Mouse (Mus musculus): ENCODE data around the gene Zfp106. TPM values are rescaled to one million over a fixed set of nuclear protein-coding genes. Genes with fewer than 3 reads are reported as not detected.
A peak's percentile ranks its signal among the peaks of the same experiment; 100 is the strongest.
"Not testable (repeated sequence)": the region's sequence is repeated elsewhere in the genome, so short reads cannot be mapped to it uniquely, and the experiment has no call there.

Gene Zfp106
- 100 to 1,000 TPM; 170 to 171 TPM for total RNA-seq (2021)
- long read RNA-seq, experiment 1, full-length matches to known transcripts = 4 of 92 reads
- long read RNA-seq, experiment 1, partial matches to known transcripts = 33 of 92 reads
- long read RNA-seq, experiment 1, other reads (novel, unspliced or antisense) = 55 of 92 reads
- long read RNA-seq, experiment 2, full-length matches to known transcripts = 8 of 79 reads
- long read RNA-seq, experiment 2, partial matches to known transcripts = 39 of 79 reads
- long read RNA-seq, experiment 2, other reads (novel, unspliced or antisense) = 32 of 79 reads

GRCm38 (mm10) chr2:120563235-120563990 lies at the start of gene Zfp106:
Zfp106 (minus strand) TSS chr2:120563843.
- peak; percentile 69 to 86 for DNase-seq (ENCODE audit: low spot score in 2 of 2)

DNA sequence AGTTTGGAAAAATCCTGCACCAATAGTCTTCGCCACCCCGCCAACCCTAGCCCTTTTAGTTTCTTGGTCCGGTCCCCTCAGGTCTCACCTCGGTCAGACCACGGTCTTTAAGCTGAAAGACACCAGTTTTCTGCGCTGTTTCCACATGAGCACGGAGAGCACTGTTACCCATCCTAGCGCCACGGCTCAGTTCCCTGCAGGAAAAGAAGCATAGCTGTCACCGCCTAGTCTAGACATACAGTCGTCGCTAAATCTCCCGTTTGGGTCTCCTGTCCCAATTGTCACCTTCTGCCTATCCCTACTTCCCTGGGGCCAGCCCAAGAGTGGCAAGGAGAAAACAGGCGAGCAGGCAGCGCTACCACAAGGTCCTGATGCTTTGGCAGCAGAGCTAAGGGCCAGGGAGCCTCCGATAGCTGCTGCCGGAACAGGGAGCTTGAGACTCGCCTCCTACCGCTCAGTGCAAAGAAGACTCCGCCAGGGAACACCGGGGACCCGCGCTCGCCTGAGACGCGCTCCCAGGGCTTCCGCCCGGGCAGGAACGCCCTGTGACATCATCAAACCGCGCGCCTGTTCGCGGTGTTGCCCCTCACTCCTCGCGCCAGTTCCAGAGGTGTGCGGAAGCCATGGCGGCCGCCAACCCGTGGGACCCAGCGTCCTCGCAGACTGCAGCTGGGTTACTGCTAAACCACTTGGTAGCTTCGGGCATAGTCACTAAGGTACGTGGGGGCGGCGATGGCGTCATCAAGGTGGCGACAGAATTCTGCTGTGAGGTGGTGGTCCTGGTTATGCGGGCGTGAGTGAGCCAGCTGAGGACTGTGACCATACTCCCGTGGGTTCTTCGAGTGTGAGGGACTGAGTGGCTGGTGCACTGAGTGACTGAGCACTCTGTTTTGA lies 45.4 kb upstream of the Zfp106 start, which contains the start of the genes Haus2 and Lrrc57:
Haus2 (plus strand) TSS at position 554 of the 894 bp plus-strand sequence.
Lrrc57 (minus strand) TSS at position 691 of the 894 bp plus-strand sequence.
- peak; percentile 89 to 92 for DNase-seq (ENCODE audit: low spot score in 2 of 2)

DNA sequence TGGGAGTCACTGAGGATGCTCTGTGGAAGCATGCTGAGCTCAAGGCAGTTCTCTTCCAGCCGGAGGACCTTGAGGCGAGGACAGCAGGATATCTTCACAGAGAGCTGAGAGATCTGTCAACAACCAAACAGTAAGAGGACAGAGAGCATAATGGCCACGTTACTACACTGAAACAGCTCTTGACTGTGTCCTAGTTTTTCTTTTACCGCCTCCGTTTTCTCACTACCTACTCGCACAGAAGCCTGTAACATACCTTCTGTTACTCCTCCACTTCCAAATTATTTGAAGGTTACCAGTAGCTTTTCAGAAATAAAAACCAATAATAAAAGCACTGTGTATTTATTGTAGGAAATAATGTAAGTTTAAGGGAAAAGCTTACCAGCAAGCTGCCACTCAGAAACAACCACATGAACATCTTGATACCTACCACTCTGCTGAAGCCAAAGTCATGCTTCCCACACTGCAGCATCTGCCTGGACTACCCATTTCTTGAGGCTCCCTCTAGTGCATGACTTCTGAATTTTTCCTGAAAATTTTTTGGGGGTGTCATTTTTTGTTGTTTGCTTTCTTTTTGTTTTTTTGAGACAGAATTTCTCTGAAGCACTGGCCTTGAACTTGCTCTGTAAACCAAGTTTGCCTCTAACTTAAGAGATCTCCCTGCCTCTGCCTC lies 42.5 kb upstream of the Zfp106 start:
- no peak for DNase-seq (ENCODE audit: low spot score in 2 of 2)

DNA sequence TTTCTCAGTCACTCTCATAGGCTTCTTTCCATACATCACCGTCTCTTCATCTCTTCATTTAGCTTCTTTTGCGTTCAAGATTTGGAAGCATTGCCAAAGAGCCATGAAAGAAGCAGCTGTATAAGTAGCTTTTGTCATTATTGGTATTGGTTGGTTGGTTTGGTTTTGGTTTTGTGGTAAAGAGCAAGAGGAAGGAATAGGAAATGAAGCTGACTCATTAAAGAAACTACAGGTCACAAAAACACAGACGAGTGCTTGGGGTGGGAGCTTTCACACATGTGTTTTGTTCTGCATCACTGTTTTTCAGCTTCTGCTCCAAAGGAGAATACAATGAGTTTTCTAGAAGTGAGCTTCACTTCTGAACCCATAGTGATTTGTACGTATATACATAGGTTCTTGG lies 35.9 kb upstream of the Zfp106 start:
- DNase-seq (ENCODE audit: low spot score in 2 of 2) = no peak

DNA sequence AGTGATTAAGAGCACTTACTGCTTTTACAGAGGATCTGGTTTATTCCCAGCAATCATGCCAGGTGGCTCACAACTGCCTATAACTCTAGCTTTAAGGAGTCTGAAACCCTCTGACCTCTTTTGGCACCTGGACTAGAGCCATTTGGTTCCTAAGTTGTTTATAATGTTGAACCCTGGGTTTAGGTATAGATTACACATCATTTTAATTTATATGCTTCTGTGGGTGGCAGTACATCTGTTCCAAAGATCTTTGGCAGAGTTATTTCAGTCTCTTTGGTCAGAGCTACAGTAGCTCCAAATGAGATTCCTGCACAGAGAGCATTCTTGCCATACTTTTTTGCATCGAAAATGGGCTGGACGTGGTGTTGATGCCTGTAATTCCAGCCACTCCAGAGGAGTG lies 34.1 kb upstream of the Zfp106 start:
- DNase-seq (ENCODE audit: low spot score in 2 of 2) = no peak

DNA sequence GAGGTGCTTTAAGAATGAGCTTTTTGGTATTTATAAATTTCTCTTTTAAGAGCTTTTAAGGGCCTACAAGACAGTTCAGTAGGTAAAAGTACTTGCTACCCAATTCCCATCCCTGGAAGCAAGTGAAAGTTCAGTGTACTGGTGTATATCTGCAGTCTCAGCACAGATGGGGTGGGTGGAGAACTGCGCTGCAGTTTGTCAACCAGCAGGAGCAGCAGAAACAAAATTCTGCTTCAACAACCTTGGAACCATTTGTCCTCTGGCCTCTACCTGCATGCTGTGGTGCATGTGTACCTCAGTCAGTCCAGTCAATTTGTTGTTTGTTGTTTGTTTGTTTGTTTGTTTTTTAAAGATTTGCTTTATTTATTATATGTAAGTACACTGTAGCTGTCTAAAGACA lies 28.6 kb upstream of the Zfp106 start:
- no peak for DNase-seq (ENCODE audit: low spot score in 2 of 2)

- DNase-seq (ENCODE audit: low spot score in 2 of 2) = no peak
These were observed 26.1 kb upstream of the Zfp106 start for GRCm38 (mm10) chr2:120589759-120590158.

- no peak for DNase-seq (ENCODE audit: low spot score in 2 of 2)
These were observed 14.6 kb upstream of the Zfp106 start for GRCm38 (mm10) chr2:120578286-120578685.

- no peak for DNase-seq (ENCODE audit: low spot score in 2 of 2)
These were observed 14.2 kb upstream of the Zfp106 start for GRCm38 (mm10) chr2:120577799-120578198.

DNA sequence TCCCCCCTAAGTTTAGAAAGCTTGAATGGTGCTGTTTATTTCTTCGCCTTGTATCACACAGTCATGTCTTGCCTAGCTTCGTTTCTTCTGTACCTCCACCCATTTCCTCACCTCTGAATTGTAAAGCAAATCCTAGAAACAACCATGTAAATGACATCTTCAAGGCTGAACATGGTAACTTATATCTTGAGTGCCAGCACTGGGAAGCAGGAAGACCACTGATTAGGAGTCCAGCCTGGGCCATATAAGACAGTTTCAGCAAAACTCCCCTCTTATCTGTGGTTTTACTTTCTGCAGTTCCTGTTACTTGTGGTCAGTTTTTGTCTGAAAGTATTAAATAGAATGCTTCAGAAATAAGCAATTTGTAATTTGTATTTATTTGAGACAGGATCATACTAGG lies 12.3 kb upstream of the Zfp106 start:
- DNase-seq (ENCODE audit: low spot score in 2 of 2) = no peak

DNA sequence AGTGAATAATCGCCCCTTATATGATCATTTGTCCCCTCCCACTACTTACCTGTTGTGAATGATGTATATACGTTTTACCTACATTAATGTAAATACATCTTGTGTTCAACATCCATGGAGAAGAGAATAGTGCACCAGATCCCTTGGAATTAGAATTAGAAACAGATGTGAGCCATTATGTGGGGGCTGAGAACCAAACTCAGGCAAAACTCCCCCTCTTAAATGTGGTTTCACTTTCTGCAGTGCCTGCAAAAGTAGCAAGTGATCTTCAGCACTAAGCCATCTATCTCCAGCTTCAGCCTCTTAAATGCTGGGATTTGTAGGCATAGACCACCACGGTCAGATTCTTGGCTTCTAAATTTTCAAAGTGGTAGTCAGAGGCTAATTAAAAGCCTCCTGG lies 11.5 kb upstream of the Zfp106 start:
- no peak for DNase-seq (ENCODE audit: low spot score in 2 of 2)

GRCm38 (mm10) chr2:120572161-120572560 lies 8.5 kb upstream of the Zfp106 start:
- DNase-seq (ENCODE audit: low spot score in 2 of 2) = not testable (repeated sequence)

DNA sequence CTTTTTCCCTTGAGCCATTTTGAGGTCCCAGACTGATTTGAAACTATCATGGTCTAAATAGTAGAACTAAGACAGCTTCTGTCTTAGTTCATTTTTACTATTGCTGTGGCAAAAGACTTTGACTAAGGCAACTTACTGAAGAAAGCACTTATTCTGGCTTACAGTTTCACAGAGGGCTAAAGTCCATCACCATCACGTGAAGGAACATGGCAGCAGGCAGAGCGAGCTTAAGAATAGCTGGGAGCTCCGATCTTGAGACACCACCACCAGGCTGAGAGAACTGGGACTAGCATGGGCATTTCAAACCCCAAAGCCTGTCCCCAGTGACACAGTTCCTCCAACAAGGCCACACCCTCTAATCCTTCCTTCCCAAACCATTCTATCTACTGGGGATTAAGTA lies 7.4 kb upstream of the Zfp106 start:
- DNase-seq (ENCODE audit: low spot score in 2 of 2) = no peak

DNA sequence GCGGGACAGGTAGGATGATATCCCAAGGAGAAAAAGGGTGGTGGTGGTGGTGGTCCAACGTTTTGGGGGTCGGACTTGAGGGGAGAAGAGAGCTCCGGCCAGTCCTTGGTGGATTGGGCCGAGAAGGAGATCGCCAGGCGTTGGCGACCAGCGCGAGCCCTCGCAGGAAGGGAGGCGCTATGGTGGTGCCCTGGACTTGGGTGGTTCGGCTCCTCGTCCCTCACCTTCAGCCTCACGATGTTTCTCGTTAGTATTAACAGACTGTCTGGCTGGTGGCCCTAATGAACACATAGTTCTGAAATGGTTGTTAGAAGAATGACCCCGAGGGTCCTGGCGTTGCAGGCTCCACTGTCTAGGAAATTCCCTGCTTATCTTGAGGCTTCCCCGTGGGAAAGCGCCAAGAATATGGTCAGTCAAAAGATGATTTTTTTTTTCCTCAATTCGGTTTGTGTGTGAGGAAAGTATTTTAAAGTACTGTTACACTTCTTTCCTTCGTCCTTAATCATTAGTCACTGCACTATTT lies 4.2 kb upstream of the Zfp106 start:
- DNase-seq (ENCODE audit: low spot score in 2 of 2) = no peak

GRCm38 (mm10) chr2:120566886-120567797 lies 3.5 kb upstream of the Zfp106 start, which contains the start of gene Snap23:
Snap23 (plus strand) TSS chr2:120567671.
- DNase-seq (ENCODE audit: low spot score in 2 of 2) = peak; percentile 90 to 93

GRCm38 (mm10) chr2:120565363-120565762 lies 1.7 kb upstream of the Zfp106 start:
- no peak for DNase-seq (ENCODE audit: low spot score in 2 of 2)

DNA sequence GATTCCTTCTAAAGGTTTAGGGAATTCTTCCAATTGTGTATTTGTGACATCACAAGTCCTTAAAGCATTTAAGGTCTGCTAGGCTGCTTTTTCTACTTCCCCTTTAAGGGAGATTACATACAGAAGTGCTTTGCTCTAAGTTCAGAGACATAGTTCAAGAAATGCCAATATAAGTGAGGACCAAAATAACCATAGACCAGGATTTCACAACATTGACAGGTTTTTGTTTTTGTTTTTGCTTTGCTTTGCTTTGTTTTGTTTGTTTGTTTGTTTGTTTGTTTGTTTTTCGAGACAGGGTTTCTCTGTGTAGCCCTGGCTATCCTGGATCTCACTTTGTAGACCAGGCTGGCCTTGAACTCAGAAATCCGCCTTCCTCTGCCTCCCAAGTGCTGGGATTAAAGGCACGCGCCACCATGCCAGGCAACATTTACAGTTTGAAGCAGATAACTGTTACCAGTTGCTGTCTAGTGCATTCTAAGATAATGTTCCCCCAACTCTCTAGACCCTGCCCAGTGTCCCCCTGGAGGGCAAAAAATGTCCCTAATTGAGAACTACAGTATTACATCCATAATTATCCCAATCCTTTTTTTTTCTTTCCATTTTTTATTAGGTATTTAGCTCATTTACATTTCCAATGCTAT lies 1.0 kb upstream of the Zfp106 start:
- DNase-seq (ENCODE audit: low spot score in 2 of 2) = not testable (repeated sequence)

DNA sequence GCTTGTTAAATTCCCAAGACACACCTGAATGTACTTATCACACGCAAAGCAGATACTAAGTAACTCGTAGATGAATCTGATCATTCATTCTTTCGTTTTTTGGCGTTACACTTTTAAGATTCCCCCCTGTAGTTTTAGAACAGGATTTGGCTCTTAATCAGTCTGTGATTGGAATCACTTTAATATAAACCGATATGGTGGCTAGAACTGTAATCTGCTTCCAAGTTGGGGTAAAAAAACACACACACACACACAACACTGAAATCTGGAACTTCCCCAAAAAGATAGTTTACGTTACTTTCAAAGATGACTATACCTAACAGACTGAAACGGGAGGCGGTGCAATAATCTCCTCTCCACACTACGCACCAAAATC lies 796 bp downstream of the Zfp106 start:
- DNase-seq (ENCODE audit: low spot score in 2 of 2) = no peak

- DNase-seq (ENCODE audit: low spot score in 2 of 2) = no peak
These were observed 2.1 kb downstream of the Zfp106 start for GRCm38 (mm10) chr2:120561524-120561923.

Measured in gastrocnemius, postnatal 4 days (tissue).